Mouse (Mus musculus) macrophage (primary cell): ENCODE data around the gene Tnni1. TPM values are rescaled to one million over a fixed set of nuclear protein-coding genes. Genes with fewer than 3 reads are reported as not detected.

Experiments used
- H3K27ac ChIP-seq: fragments of 350-480 bp; formaldehyde crosslinking; 2 replicates; pipeline ENCODE4 v1.9.0; 2021
- H3K36me3 ChIP-seq: fragments of 350-480 bp; formaldehyde crosslinking; 2 replicates; pipeline ENCODE4 v1.9.0; 2021; ENCODE audit errors: inconsistent target
- H3K4me3 ChIP-seq: fragments of 350-480 bp; formaldehyde crosslinking; 2 replicates; pipeline ENCODE4 v1.9.0; 2021; ENCODE audit errors: inconsistent target
- H3K79me2 ChIP-seq: fragments of 350-480 bp; formaldehyde crosslinking; 2 replicates; pipeline ENCODE4 v1.9.0; 2021; ENCODE audit errors: inconsistent target
- WGBS: methylation state at CpG from one replicate; pipeline ENCODE4 v1.1.7; 2026; ENCODE audit warnings: inconsistent platforms; ENCODE audit not compliant: missing documents; 5-methylcytosine and 5-hydroxymethylcytosine counted together
- polyA plus RNA-seq: library from polyadenylated mRNA; stranded (reverse); fragments of 250-400 nt; gene quantifications from 3 replicates; pipeline ENCODE4 v1.2.4, GENCODE M21; 2018; ENCODE audit warnings: inconsistent platforms

Tnni1 gene
- polyA plus RNA-seq, 1 experiment from 2014 or later = not detected

GRCm38 (mm10) chr1:135811016-135811646 is 31.9 kb downstream of the Tnni1 start:
- no peaks in the 10 kb centered on the region for H3K79me2 ChIP-seq
- H3K36me3 ChIP-seq = no peaks in the 10 kb centered on the region
- no peak overlapping the region for H3K4me3 ChIP-seq
- WGBS = 35% methylated on average over 7 of the region's 7 CpGs
- no peak overlapping the region for H3K27ac ChIP-seq

- Histone ChIP-seq H3K27ac (no peak overlapping the region), H3K36me3 (no peaks in the 10 kb centered on the region), H3K4me3 (no peak overlapping the region), H3K79me2 (no peaks in the 10 kb centered on the region)
- WGBS = 93% methylated on average over 3 of the region's 3 CpGs
Measured at GRCm38 (mm10) chr1:135812205-135812604, 33.0 kb downstream of the Tnni1 start.

GRCm38 (mm10) chr1:135812618-135813017 is 33.4 kb downstream of the Tnni1 start:
- H3K27ac ChIP-seq = no peak overlapping the region
- H3K79me2 ChIP-seq = no peaks in the 10 kb centered on the region
- no peak overlapping the region for H3K4me3 ChIP-seq
- H3K36me3 ChIP-seq = no peaks in the 10 kb centered on the region
- WGBS = 59% methylated on average over 2 of the region's 2 CpGs

- Histone ChIP-seq H3K36me3 (no peaks in the 10 kb centered on the region), H3K79me2 (no peaks in the 10 kb centered on the region), H3K4me3 (no peak overlapping the region), H3K27ac (no peak overlapping the region)
- 61% methylated on average over 4 of the region's 4 CpGs for WGBS
Measured at GRCm38 (mm10) chr1:135813071-135813470, 33.8 kb downstream of the Tnni1 start.

GRCm38 (mm10) chr1:135813687-135814395 is 34.6 kb downstream of the Tnni1 start:
- Histone ChIP-seq H3K79me2 (no peaks in the 10 kb centered on the region), H3K4me3 (no peak overlapping the region), H3K36me3 (no peaks in the 10 kb centered on the region), H3K27ac (no peak overlapping the region)
- 44% methylated on average over 5 of the region's 5 CpGs for whole genome bisulfite sequencing

- Histone ChIP-seq H3K79me2 (no peaks in the 10 kb centered on the region), H3K36me3 (no peaks in the 10 kb centered on the region), H3K27ac (no peak overlapping the region), H3K4me3 (no peak overlapping the region)
- 73% methylated on average over 5 of the region's 5 CpGs for WGBS
Measured at GRCm38 (mm10) chr1:135814531-135814930, 35.3 kb downstream of the Tnni1 start.

- no peak overlapping the region for H3K27ac ChIP-seq
- H3K79me2 ChIP-seq = no peaks in the 10 kb centered on the region
- 25% methylated on average over 4 of the region's 4 CpGs for WGBS
- no peaks in the 10 kb centered on the region for H3K36me3 ChIP-seq
- no peak overlapping the region for H3K4me3 ChIP-seq
Measured at GRCm38 (mm10) chr1:135817595-135817994, 38.4 kb downstream of the Tnni1 start.

- under 1% methylated on average over 63 of the region's 63 CpGs for WGBS
Measured at GRCm38 (mm10) chr1:135818481-135819086, 39.4 kb downstream of the Tnni1 start, which contains the start of gene Lad1. Lad1 (plus strand) TSS chr1:135818598.

GRCm38 (mm10) chr1:135820071-135820470 is 40.8 kb downstream of the Tnni1 start:
- H3K4me3 ChIP-seq = no peak overlapping the region
- no peaks in the 10 kb centered on the region for H3K36me3 ChIP-seq
- no peaks in the 10 kb centered on the region for H3K79me2 ChIP-seq
- WGBS = 94% methylated on average over 10 of the region's 10 CpGs
- H3K27ac ChIP-seq = no peak overlapping the region

More at GRCm38 (mm10) chr1:135818481-135819086, 39.4 kb downstream of the Tnni1 start, which contains the start of gene Lad1:
- no peak within 1 kb of the TSS for H3K4me3 ChIP-seq
- H3K27ac ChIP-seq = no peak within 1 kb of the TSS
- H3K36me3 ChIP-seq = no peaks in the 10 kb centered on the region
- no peaks in the 10 kb centered on the region for H3K79me2 ChIP-seq

- H3K79me2 ChIP-seq = no peaks in the 10 kb centered on the region
- no peaks in the 10 kb centered on the region for H3K36me3 ChIP-seq
- WGBS = 88% methylated on average over 15 of the region's 16 CpGs
- no peak overlapping the region for H3K4me3 ChIP-seq
- no peak overlapping the region for H3K27ac ChIP-seq
Measured at GRCm38 (mm10) chr1:135820736-135821364, 41.6 kb downstream of the Tnni1 start.

- 93% methylated on average over 7 of the region's 7 CpGs for WGBS
- Histone ChIP-seq H3K36me3 (no peaks in the 10 kb centered on the region), H3K79me2 (no peaks in the 10 kb centered on the region), H3K27ac (no peak overlapping the region), H3K4me3 (no peak overlapping the region)
Measured at GRCm38 (mm10) chr1:135821780-135822179, 42.5 kb downstream of the Tnni1 start.

GRCm38 (mm10) chr1:135828918-135829317 is 49.7 kb downstream of the Tnni1 start:
- no peak overlapping the region for H3K27ac ChIP-seq
- H3K4me3 ChIP-seq = no peak overlapping the region
- WGBS = 6% methylated on average over 1 of the region's 1 CpGs
- no peaks in the 10 kb centered on the region for H3K79me2 ChIP-seq
- no peaks in the 10 kb centered on the region for H3K36me3 ChIP-seq

GRCm38 (mm10) chr1:135834206-135834859 is 55.1 kb downstream of the Tnni1 start:
- Histone ChIP-seq H3K79me2 (no peaks in the 10 kb centered on the region), H3K27ac (no peak overlapping the region), H3K4me3 (no peak overlapping the region), H3K36me3 (no peaks in the 10 kb centered on the region)
- WGBS = 76% methylated on average over 6 of the region's 6 CpGs

- no peaks in the 10 kb centered on the region for H3K79me2 ChIP-seq
- H3K36me3 ChIP-seq = no peaks in the 10 kb centered on the region
- H3K27ac ChIP-seq = no peak overlapping the region
- WGBS = 92% methylated on average over 7 of the region's 8 CpGs
- H3K4me3 ChIP-seq = no peak overlapping the region
Measured at GRCm38 (mm10) chr1:135834983-135835382, 55.7 kb downstream of the Tnni1 start.
